Mouse (Mus musculus): Measurements from ENCODE around the gene C130050O18Rik.

C130050O18Rik gene

GRCm38 (mm10) chr5:139440926-139441725 lies 36.0 kb downstream of the C130050O18Rik start:
- in situ Hi-C loops (cut with MboI; ENCODE audit: low pct_unique_long_range_greater_than_20kb in 1 of 2, low sequenced_read_pairs in 2 of 2, unreplicated experiment in 1 of 2), result no loop called here

- in situ Hi-C loops (cut with MboI; ENCODE audit: low pct_unique_long_range_greater_than_20kb in 1 of 2, low sequenced_read_pairs in 2 of 2, unreplicated experiment in 1 of 2), result no loop called here
Observed at GRCm38 (mm10) chr5:139441726-139442018, 36.6 kb downstream of the C130050O18Rik start.

DNA sequence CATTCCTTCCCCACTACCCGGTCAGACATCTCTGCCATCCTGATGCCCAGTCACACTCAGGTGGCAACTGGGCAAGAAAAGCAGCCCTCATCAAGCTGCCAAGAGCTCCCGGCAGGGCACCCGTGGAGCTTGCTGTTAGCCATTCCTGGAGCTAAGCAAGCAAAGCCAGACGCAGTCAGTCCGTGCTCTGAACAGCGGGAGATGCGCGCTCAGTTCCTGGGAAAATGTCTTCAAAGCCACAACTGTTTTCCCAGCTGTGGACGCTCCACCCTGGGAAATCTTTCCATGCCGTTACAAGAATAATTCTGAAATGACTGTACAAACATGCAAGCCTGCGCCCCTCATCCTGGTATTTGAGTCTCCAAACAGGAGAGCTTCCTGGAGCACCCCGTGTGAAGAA lies 37.3 kb downstream of the C130050O18Rik start:
- in situ Hi-C loops (cut with MboI; ENCODE audit: low pct_unique_long_range_greater_than_20kb in 1 of 2, low sequenced_read_pairs in 2 of 2, unreplicated experiment in 1 of 2), result no loop called here

DNA sequence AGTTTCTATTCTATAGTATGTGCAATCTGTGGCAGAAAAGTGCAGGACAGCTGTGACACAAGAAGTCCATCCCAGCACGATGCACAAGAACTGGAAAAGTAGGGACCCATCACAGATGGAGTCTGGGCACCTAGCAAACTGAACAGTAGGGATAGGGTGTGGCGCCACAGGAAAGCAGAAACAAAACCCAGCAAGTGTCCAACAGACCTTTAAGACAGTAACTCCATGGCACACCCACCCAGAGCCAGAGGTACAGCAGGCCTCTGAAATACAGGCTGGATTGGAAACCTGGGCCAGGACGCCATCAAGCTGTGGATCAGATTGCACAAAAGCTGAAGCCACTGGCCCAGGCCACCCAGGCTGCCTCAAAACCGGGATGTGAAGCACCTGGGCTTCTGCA lies 37.9 kb downstream of the C130050O18Rik start:
- in situ Hi-C loops (cut with MboI; ENCODE audit: low pct_unique_long_range_greater_than_20kb in 1 of 2, low sequenced_read_pairs in 2 of 2, unreplicated experiment in 1 of 2), result no loop called here

GRCm38 (mm10) chr5:139445258-139445657 lies 40.2 kb downstream of the C130050O18Rik start:
- in situ Hi-C loops (cut with MboI; ENCODE audit: low pct_unique_long_range_greater_than_20kb in 1 of 2, low sequenced_read_pairs in 2 of 2, unreplicated experiment in 1 of 2), result no loop called here

DNA sequence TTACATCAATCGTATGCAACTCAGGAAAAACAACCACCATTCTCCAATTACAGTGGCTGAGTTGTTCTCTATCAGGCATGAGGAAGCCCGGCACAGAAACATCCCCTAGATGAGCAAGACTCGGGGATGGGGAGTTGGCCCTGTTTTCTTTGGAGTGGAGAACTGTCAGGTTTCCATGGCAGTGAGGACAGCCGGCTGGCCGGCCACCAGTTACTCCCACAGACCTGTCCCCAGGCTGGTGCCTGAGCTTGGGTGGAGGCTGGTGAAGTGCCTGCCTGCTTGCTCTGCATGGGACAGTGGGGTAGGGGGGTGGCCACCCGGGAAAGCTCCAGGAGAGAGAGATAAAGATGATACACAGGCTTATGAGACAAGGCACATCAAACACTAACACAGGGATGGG lies 42.9 kb downstream of the C130050O18Rik start:
- in situ Hi-C loops (cut with MboI; ENCODE audit: low pct_unique_long_range_greater_than_20kb in 1 of 2, low sequenced_read_pairs in 2 of 2, unreplicated experiment in 1 of 2), result no loop called here

- in situ Hi-C loops (cut with MboI; ENCODE audit: low pct_unique_long_range_greater_than_20kb in 1 of 2, low sequenced_read_pairs in 2 of 2, unreplicated experiment in 1 of 2), result no loop called here
Observed at GRCm38 (mm10) chr5:139449161-139449791, 44.2 kb downstream of the C130050O18Rik start.

GRCm38 (mm10) chr5:139449926-139450325 lies 44.8 kb downstream of the C130050O18Rik start:
- in situ Hi-C loops (cut with MboI; ENCODE audit: low pct_unique_long_range_greater_than_20kb in 1 of 2, low sequenced_read_pairs in 2 of 2, unreplicated experiment in 1 of 2), result no loop called here

DNA sequence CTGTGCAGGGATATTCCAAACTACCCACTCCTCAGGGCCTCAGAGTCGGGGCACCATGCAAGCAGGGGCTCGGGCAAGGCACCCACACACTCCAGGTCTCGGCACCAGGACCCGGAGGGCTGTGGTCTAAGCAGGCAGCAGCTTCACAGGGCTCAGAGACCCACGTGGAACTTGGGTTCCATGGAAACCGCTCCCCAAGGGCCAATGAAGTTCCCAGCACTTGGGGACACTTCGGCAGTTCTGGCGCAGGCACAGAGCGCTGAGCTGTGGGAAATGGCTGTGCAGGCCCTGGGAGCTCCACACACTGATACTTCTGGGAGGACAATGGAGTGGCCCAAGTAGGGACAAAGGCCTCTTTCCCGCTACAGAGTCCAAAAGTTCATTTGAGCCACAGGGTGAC lies 48.0 kb downstream of the C130050O18Rik start:
- in situ Hi-C loops (cut with MboI; ENCODE audit: low pct_unique_long_range_greater_than_20kb in 1 of 2, low sequenced_read_pairs in 2 of 2, unreplicated experiment in 1 of 2), result no loop called here

DNA sequence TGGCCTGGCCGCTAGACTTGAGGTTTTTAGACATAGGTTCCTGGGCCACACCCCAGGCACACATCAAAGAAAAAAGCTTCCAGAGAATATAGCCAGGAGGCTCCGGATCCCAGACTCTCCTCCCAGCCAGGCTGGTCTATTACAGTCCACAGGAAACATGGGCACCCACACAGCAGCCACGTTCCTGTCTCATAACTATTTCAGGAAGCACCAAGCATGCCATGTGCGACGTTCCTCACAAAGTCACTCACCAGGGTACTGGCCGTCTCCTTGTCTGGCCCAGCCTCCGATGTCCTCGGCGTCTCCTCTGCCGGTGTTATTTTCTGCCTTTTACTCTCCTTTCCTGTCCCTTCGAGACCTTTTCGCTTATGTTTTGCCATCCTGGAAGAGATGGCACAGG lies 50.1 kb downstream of the C130050O18Rik start:
- in situ Hi-C loops (cut with MboI; ENCODE audit: low pct_unique_long_range_greater_than_20kb in 1 of 2, low sequenced_read_pairs in 2 of 2, unreplicated experiment in 1 of 2), result no loop called here

DNA sequence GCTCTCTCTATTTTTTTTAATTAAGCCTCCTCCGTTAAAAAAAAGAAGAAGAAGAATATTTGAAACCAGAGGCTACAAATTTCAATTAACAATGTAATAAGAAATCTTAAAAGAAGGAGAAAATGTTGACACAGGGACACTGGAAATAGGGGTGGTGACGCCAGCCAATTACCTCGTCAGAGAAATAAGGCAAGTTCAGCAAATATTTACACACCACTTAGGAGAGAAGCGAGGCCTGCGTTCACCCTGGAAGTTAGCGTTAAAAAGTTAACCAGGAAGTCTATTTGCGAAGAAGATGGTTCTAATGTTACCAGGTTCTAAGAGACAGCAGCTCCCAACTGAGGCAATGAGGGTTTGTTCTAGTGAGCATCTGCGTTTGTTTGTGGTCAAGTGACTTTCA lies 52.2 kb downstream of the C130050O18Rik start:
- in situ Hi-C loops (cut with MboI; ENCODE audit: low pct_unique_long_range_greater_than_20kb in 1 of 2, low sequenced_read_pairs in 2 of 2, unreplicated experiment in 1 of 2), result no loop called here

DNA sequence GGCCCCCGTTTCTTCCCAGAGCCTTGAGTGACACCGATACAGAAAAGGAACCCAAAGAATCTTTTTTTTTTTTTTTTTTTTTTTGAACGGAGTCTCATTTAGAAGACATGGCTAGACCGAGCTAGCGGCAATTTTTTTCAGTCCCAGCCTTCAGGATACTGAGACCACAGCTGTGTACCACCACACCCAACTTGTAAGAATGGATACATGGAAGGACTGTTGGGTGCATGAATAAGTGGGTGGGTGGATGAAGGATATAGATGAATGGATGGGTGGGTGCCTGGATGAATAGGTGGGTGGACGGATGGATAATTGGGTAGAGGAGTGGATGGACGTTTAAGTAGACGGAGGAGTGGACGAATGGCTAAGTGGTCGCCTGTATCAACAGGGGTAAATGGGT lies 54.9 kb downstream of the C130050O18Rik start:
- in situ Hi-C loops (cut with MboI; ENCODE audit: low pct_unique_long_range_greater_than_20kb in 1 of 2, low sequenced_read_pairs in 2 of 2, unreplicated experiment in 1 of 2), result no loop called here

GRCm38 (mm10) chr5:139460384-139461067 lies 55.4 kb downstream of the C130050O18Rik start, which contains the start of gene 3110082I17Rik:
Gene 3110082I17Rik (minus strand): TSS chr5:139460527.
- in situ Hi-C loops (cut with MboI; ENCODE audit: low pct_unique_long_range_greater_than_20kb in 1 of 2, low sequenced_read_pairs in 2 of 2, unreplicated experiment in 1 of 2), result no loop called here

DNA sequence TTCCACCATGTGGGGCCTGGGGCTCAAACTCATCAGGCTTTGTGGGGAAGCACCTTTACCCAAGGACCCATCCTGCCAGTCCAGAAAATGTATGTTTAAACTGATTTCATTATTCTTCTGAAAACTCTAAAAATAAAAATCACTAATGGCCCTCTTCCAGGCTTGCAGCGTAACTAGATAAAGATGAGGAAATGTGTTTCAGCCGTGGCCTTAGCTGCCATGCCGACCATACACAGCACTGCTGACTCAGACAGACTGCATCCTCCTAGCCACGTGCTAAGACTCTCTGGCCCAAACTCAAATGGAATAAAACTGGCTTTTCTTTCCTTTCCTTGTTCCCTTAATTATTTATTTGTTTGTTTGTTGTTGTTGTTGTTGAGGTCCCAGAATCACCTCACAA lies 59.8 kb downstream of the C130050O18Rik start:
- in situ Hi-C loops (cut with MboI; ENCODE audit: low pct_unique_long_range_greater_than_20kb in 1 of 2, low sequenced_read_pairs in 2 of 2, unreplicated experiment in 1 of 2), result no loop called here
